Mouse (Mus musculus): Measurements from ENCODE around the gene Pfkfb4.

Pfkfb4 gene

GRCm38 (mm10) chr9:108998287-108999166 is 6.9 kb downstream of the Pfkfb4 start:
- no peak for DNase-seq

GRCm38 (mm10) chr9:108999167-108999526 is 7.6 kb downstream of the Pfkfb4 start:
- no peak for DNase-seq

GRCm38 (mm10) chr9:109000726-109001125 is 9.1 kb downstream of the Pfkfb4 start:
- peak; percentile 40 to 68 for DNase-seq

- peak in 1 of 2 experiments; percentile 62 for DNase-seq
Observed at GRCm38 (mm10) chr9:109003201-109003600, 11.6 kb downstream of the Pfkfb4 start.

GRCm38 (mm10) chr9:109007025-109007780 is 15.6 kb downstream of the Pfkfb4 start:
- DNase-seq, result no peak

GRCm38 (mm10) chr9:109008081-109008480 is 16.5 kb downstream of the Pfkfb4 start:
- DNase-seq, result no peak

GRCm38 (mm10) chr9:109008994-109009635 is 17.5 kb downstream of the Pfkfb4 start:
- no peak for DNase-seq

GRCm38 (mm10) chr9:109009636-109010315 is 18.2 kb downstream of the Pfkfb4 start:
- DNase-seq, result no peak

- DNase-seq, result no peak
Observed at GRCm38 (mm10) chr9:109010316-109010690, 18.7 kb downstream of the Pfkfb4 start.

GRCm38 (mm10) chr9:109015397-109015796 is 23.8 kb downstream of the Pfkfb4 start:
- DNase-seq, result peak in 1 of 2 experiments; percentile 1

- DNase-seq, result no peak
Observed at GRCm38 (mm10) chr9:109016973-109017604, 25.5 kb downstream of the Pfkfb4 start.

GRCm38 (mm10) chr9:109021428-109021827 is 29.9 kb downstream of the Pfkfb4 start:
- peak in 1 of 2 experiments; percentile 41 for DNase-seq

GRCm38 (mm10) chr9:109022866-109023685 is 31.5 kb downstream of the Pfkfb4 start:
- DNase-seq, result no peak

- no peak for DNase-seq
Observed at GRCm38 (mm10) chr9:109027521-109027920, 35.9 kb downstream of the Pfkfb4 start.

GRCm38 (mm10) chr9:109028421-109028820 is 36.8 kb downstream of the Pfkfb4 start:
- no peak for DNase-seq

- DNase-seq, result no peak
Observed at GRCm38 (mm10) chr9:109028919-109029318, 37.3 kb downstream of the Pfkfb4 start.

- no peak for DNase-seq
Observed at GRCm38 (mm10) chr9:109030312-109030711, 38.7 kb downstream of the Pfkfb4 start.

GRCm38 (mm10) chr9:109031001-109031400 is 39.4 kb downstream of the Pfkfb4 start:
- DNase-seq, result no peak

GRCm38 (mm10) chr9:109031686-109032085 is 40.1 kb downstream of the Pfkfb4 start:
- no peak for DNase-seq

GRCm38 (mm10) chr9:109032435-109032834 is 40.9 kb downstream of the Pfkfb4 start:
- DNase-seq, result no peak
